Mouse (Mus musculus): ENCODE data around the gene Gadd45gip1. TPM values are rescaled to one million over a fixed set of nuclear protein-coding genes. Genes with fewer than 3 reads are reported as not detected.

Gadd45gip1 gene
- polyA plus RNA-seq (2015; fragmentation: Nextera tagmentation; extraction: Ambion mirVana), result 35.0 and 37.4 TPM in 2 replicates

- peaks cover 16% of the 10 kb centered on the region for H3K36me3 ChIP-seq (ENCODE audit: control insufficient read depth, insufficient read depth, low read length)
- no peaks in the 10 kb centered on the region for H3K9me3 ChIP-seq (replicated peaks; ENCODE audit: control insufficient read depth, low read length, poor library complexity, severe bottlenecking)
- H3K27ac ChIP-seq (ENCODE audit: low read length), result peak within 1 kb of the TSS; percentile 97
- peak within 1 kb of the TSS; percentile 58 for H3K4me3 ChIP-seq (ENCODE audit: low read depth, low read length)
- H3K9ac ChIP-seq (ENCODE audit: low read depth, low read length), result peak within 1 kb of the TSS; percentile 96
- H3K27me3 ChIP-seq (ENCODE audit: control insufficient read depth, insufficient read depth, low read depth, low read length), result no peaks in the 10 kb centered on the region
- peaks cover 9% of the 10 kb centered on the region for H3K4me1 ChIP-seq (ENCODE audit: control insufficient read depth, insufficient read depth, low read length)
- H3K4me2 ChIP-seq (ENCODE audit: low read length), result peak within 1 kb of the TSS; percentile 75
- 87% methylated on average over 11 of the region's 11 CpGs for WGBS
- ATAC-seq, result no peak
These were observed at the start of gene Gadd45gip1 for GRCm38 (mm10) chr8:84831490-84831889. Gene Gadd45gip1, plus strand, starts transcription at chr8:84831522.

GRCm38 (mm10) chr8:84781686-84782505, 49.4 kb upstream of the Gadd45gip1 start:
- peaks cover 60% of the 10 kb centered on the region for H3K27me3 ChIP-seq (ENCODE audit: control insufficient read depth, insufficient read depth, low read depth, low read length)
- no peak overlapping the region for H3K4me2 ChIP-seq (ENCODE audit: low read length)
- no peak for ATAC-seq
- 21% methylated on average over 5 of the region's 5 CpGs for WGBS
- no peak overlapping the region for H3K4me3 ChIP-seq (ENCODE audit: low read depth, low read length)
- no peak overlapping the region for H3K9ac ChIP-seq (ENCODE audit: low read depth, low read length)
- H3K27ac ChIP-seq (ENCODE audit: low read length), result no peak overlapping the region
- H3K9me3 ChIP-seq (replicated peaks; ENCODE audit: control insufficient read depth, low read length, poor library complexity, severe bottlenecking), result no peaks in the 10 kb centered on the region
- H3K4me1 ChIP-seq (ENCODE audit: control insufficient read depth, insufficient read depth, low read length), result peaks cover 5% of the 10 kb centered on the region; the same call in 1 of the 2 replicates
- H3K36me3 ChIP-seq (ENCODE audit: control insufficient read depth, insufficient read depth, low read length), result no peaks in the 10 kb centered on the region

- 0 out of 2 replicates have a peak overlapping the region, but pooled peaks have one; percentile 10 for H3K27ac ChIP-seq (ENCODE audit: low read length)
- no peak overlapping the region for H3K4me2 ChIP-seq (ENCODE audit: low read length)
- H3K4me1 ChIP-seq (ENCODE audit: control insufficient read depth, insufficient read depth, low read length), result peaks cover 5% of the 10 kb centered on the region; the same call in 1 of the 2 replicates
- ATAC-seq, result no peak
- no peak overlapping the region for H3K9ac ChIP-seq (ENCODE audit: low read depth, low read length)
- H3K27me3 ChIP-seq (ENCODE audit: control insufficient read depth, insufficient read depth, low read depth, low read length), result peaks cover 61% of the 10 kb centered on the region
- H3K9me3 ChIP-seq (replicated peaks; ENCODE audit: control insufficient read depth, low read length, poor library complexity, severe bottlenecking), result no peaks in the 10 kb centered on the region
- no peak overlapping the region for H3K4me3 ChIP-seq (ENCODE audit: low read depth, low read length)
- WGBS, result 19% methylated on average over 10 of the region's 10 CpGs
- no peaks in the 10 kb centered on the region for H3K36me3 ChIP-seq (ENCODE audit: control insufficient read depth, insufficient read depth, low read length)
These were observed 48.6 kb upstream of the Gadd45gip1 start for GRCm38 (mm10) chr8:84782680-84783079.

GRCm38 (mm10) chr8:84783198-84783918, 48.0 kb upstream of the Gadd45gip1 start:
- Histone ChIP-seq H3K9ac (ENCODE audit: low read depth, low read length) (no peak overlapping the region), H3K9me3 (replicated peaks; ENCODE audit: control insufficient read depth, low read length, poor library complexity, severe bottlenecking) (no peaks in the 10 kb centered on the region), H3K27me3 (ENCODE audit: control insufficient read depth, insufficient read depth, low read depth, low read length) (peaks cover 61% of the 10 kb centered on the region), H3K36me3 (ENCODE audit: control insufficient read depth, insufficient read depth, low read length) (no peaks in the 10 kb centered on the region), H3K4me1 (ENCODE audit: control insufficient read depth, insufficient read depth, low read length) (peaks cover 5% of the 10 kb centered on the region; the same call in 1 of the 2 replicates), H3K27ac (ENCODE audit: low read length) (0 out of 2 replicates have a peak overlapping the region, but pooled peaks have one; percentile 10), H3K4me2 (ENCODE audit: low read length) (no peak overlapping the region), H3K4me3 (ENCODE audit: low read depth, low read length) (no peak overlapping the region)
- WGBS, result 11% methylated on average over 11 of the region's 11 CpGs
- ATAC-seq, result no peak

GRCm38 (mm10) chr8:84783919-84784581, 47.3 kb upstream of the Gadd45gip1 start:
- peaks cover 5% of the 10 kb centered on the region; the same call in 1 of the 2 replicates for H3K4me1 ChIP-seq (ENCODE audit: control insufficient read depth, insufficient read depth, low read length)
- peak overlapping the region; percentile 12 for H3K4me3 ChIP-seq (ENCODE audit: low read depth, low read length)
- peak overlapping the region; percentile 16; the same call in 1 of the 2 replicates for H3K9ac ChIP-seq (ENCODE audit: low read depth, low read length)
- no peaks in the 10 kb centered on the region for H3K9me3 ChIP-seq (replicated peaks; ENCODE audit: control insufficient read depth, low read length, poor library complexity, severe bottlenecking)
- H3K36me3 ChIP-seq (ENCODE audit: control insufficient read depth, insufficient read depth, low read length), result no peaks in the 10 kb centered on the region
- H3K27me3 ChIP-seq (ENCODE audit: control insufficient read depth, insufficient read depth, low read depth, low read length), result peaks cover 61% of the 10 kb centered on the region
- ATAC-seq, result no peak
- H3K4me2 ChIP-seq (ENCODE audit: low read length), result peak overlapping the region; percentile 44
- H3K27ac ChIP-seq (ENCODE audit: low read length), result no peak overlapping the region
- WGBS, result 3% methylated on average over 33 of the region's 33 CpGs

- no peak for ATAC-seq
- no peak overlapping the region for H3K27ac ChIP-seq (ENCODE audit: low read length)
- H3K36me3 ChIP-seq (ENCODE audit: control insufficient read depth, insufficient read depth, low read length), result no peaks in the 10 kb centered on the region
- H3K27me3 ChIP-seq (ENCODE audit: control insufficient read depth, insufficient read depth, low read depth, low read length), result peaks cover 61% of the 10 kb centered on the region
- H3K9me3 ChIP-seq (replicated peaks; ENCODE audit: control insufficient read depth, low read length, poor library complexity, severe bottlenecking), result no peaks in the 10 kb centered on the region
- H3K4me1 ChIP-seq (ENCODE audit: control insufficient read depth, insufficient read depth, low read length), result peaks cover 9% of the 10 kb centered on the region
- peak overlapping the region; percentile 16; the same call in 1 of the 2 replicates for H3K9ac ChIP-seq (ENCODE audit: low read depth, low read length)
- peak overlapping the region; percentile 12 for H3K4me3 ChIP-seq (ENCODE audit: low read depth, low read length)
- peak overlapping the region; percentile 44 for H3K4me2 ChIP-seq (ENCODE audit: low read length)
- 2% methylated on average over 48 of the region's 48 CpGs for WGBS
These were observed 46.4 kb upstream of the Gadd45gip1 start for GRCm38 (mm10) chr8:84784681-84785505.

GRCm38 (mm10) chr8:84785506-84785755, 45.9 kb upstream of the Gadd45gip1 start:
- ATAC-seq, result no peak
- Histone ChIP-seq H3K9me3 (replicated peaks; ENCODE audit: control insufficient read depth, low read length, poor library complexity, severe bottlenecking) (no peaks in the 10 kb centered on the region), H3K4me1 (ENCODE audit: control insufficient read depth, insufficient read depth, low read length) (peaks cover 9% of the 10 kb centered on the region), H3K36me3 (ENCODE audit: control insufficient read depth, insufficient read depth, low read length) (no peaks in the 10 kb centered on the region), H3K27me3 (ENCODE audit: control insufficient read depth, insufficient read depth, low read depth, low read length) (peaks cover 66% of the 10 kb centered on the region), H3K9ac (ENCODE audit: low read depth, low read length) (no peak overlapping the region), H3K4me3 (ENCODE audit: low read depth, low read length) (no peak overlapping the region), H3K27ac (ENCODE audit: low read length) (no peak overlapping the region), H3K4me2 (ENCODE audit: low read length) (no peak overlapping the region; the same call in 1 of the 2 replicates)
- 12% methylated on average over 11 of the region's 11 CpGs for WGBS
